Mouse (Mus musculus): ENCODE measurements around the gene Plekha7. TPM values are rescaled to one million over a fixed set of nuclear protein-coding genes. Genes with fewer than 3 reads are reported as not detected.

Plekha7 gene
- total RNA-seq, 2 experiments from 2014 or later = 5.1 to 5.3 TPM

DNA sequence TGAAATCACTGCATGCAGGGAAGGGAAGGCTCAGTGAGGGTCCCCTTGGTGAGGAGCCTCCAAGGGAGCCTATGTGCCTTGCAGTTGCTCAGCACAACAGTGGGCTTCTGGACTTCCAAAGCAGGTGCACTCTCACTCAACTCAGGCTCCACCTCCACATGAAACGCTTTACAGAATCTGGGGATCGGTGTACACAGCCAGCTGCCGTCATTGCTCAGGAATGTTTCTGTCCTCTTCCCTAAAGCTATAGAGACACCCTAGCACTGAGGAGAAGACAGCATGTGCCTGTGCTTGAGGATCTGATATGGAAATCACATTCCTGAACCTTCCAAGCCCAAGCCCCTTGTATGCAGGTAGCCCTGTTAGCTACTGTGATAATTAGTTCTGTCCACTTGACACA, 120.7 kb downstream of the Plekha7 start:
- no peak for DNase-seq

DNA sequence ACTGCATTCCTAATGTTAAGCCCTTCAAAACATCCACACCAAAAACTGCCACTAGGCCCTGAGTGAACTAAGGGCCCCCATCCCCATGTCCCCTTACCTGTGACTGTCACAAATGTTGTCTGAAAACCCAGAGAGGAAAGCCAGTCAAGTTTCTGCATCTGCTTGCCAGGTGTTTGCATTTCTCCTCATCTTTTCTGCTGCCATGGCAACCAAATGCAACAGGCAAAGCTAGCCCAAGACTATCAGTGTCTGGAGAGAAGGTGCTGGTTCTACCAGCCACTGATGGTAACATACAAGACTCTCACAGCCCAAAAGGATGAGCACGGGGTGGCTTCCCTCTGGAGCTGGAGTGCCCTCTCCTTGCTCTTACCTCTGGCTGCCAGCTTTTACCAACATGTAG, 121.3 kb downstream of the Plekha7 start:
- no peak for DNase-seq

DNA sequence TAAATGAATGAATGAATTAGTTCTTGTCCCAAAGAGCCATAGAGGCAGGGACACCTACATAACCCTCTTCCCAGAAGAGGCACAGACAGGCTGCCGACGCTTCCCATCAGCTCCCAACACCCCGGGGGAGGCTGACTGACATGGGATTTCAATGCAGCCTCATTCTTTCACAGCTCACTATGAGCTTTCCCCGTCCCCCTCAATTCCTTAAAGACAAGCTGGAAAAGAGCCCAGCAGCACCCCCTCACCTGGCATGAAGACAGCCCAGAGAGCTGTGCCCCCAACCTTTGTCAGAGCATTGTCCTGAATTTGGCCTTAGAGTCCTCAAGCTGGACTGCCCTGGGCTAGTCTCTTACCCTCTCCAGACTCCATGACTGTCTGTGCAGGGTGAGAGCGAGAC, 122.0 kb downstream of the Plekha7 start:
- no peak for DNase-seq

DNA sequence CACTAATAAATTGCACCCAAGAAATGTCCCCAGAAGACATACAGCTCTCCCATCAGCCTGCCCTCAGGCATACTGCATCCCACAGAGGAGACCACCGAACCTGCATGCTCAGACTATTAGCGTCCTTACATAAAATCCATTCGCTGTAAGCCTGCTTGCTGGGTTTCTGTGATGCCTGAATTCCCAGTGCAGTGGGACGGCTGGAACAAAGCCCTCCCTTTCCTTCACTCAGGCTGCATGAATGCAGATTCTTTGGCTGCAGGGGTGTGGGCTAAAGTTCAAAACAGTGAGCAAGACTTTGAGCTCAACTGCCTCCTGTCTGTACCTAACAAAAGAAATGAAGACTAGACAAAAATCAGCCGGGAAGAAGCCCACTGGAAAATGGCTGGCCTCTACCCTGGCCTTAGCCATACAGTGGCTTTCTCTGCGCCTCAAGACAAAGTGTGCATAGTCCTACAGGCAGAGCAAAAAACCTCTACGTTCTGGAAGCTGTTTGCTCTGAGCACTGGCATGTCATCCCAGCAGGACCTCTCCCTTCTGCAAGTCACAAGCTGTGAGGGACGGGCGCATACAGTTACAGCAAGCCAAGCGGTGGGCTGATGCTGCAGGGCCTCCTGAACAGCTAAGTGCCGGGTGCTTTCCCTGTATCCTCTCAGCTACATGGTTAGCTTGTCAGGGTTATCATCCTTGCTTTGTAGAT, 123.7 kb downstream of the Plekha7 start:
- DNase-seq = no peak

DNA sequence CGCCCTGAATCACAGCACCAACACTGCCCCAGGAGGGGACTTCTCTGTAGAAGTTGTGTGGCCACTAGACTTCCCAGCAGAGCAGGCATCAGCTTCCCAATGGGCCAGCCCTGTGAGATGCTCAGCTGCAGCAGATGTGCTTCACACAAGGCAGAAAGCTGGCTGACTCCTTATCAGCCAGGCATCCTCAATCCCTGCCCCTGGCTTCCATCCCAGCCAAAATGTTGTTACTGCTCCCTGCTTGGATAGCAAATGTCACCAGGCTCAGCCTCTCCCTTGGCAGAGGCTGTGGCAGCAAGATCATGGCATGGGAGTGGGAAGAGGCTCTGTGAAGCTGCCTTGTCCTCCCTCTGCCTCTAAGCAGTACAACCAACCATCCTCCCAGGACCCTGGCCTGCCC, 125.7 kb downstream of the Plekha7 start:
- DNase-seq = peak; percentile 33 to 53

DNA sequence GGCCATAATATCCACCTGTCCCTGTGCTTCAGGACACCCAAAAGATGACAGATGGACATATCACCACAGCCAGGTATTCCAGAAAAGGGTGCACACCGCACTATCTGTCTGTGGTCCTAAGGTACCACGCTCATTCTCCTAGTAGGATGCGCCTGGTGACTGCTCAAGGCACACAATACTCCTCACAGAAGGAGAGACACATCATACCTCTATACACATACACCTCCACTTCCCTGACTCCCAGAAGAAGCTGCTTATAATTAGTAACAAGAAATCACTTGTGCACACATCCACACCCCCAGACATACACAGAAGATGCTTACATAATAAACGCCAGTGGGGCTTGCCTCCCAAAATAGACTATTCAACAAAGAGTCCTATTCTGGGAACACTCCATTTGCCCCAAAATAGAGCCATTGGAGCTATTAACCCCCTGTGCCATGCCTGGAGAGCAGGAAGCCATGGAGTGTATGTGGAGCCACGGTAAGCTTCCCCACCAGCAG, 126.7 kb downstream of the Plekha7 start:
- no peak for DNase-seq

DNA sequence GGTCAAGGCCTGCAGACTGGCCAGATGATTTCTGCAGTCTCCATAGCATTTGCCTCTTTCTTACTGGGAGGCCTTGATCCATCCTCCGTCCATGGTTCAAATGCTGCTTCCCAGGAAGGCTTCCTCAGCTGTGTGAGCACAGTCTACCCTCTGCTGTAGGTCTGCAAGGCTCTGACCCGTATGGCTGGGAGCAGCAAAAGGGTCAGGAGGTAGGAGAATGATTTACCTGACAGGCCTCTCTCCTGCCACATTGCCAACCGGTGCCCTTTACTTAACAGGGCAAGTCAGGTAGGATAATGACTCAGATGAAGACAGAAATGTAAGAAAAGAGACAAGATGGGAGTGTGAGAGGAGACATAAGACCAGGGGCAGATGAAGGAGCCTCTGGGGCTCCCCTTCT, 129.3 kb downstream of the Plekha7 start:
- no peak for DNase-seq

DNA sequence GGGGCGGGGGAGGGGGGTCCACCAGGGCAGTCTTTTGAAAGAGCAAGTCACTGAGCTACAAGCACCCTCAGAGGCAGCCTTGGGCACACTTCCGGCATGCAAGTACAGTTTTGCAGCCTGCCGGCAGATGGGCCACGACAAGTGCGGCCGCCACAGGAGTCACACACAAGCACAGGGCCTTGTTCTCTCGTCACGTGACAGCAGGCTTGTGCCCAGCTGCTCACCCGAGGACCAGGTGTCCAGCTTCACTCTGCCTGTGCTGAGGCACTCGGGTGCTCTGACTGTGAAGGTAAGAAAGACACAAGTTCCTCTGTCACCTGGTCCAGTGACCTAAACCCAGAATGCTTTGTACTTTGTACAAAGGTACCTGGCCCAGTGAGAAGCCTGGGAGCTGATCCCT, 135.4 kb downstream of the Plekha7 start:
- DNase-seq = no peak

DNA sequence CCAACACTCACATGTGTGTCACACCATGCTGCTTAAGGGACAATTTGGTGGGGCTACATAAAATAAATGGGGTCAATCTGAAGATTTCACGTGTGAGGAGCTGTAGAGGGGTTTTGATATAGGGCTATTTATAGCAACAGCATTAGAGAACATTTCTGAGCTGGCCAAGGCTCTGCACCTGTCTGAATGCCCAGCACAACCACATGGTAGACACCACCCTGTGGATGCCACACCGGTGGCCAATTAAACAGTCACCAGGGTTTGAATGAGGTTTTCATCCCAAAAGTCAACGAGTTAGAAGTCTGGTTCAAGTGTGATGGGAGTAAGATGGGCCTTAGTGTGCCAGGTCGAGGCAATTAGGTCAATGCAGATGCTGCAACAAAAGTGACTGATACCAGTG, 138.8 kb downstream of the Plekha7 start:
- DNase-seq = no peak

DNA sequence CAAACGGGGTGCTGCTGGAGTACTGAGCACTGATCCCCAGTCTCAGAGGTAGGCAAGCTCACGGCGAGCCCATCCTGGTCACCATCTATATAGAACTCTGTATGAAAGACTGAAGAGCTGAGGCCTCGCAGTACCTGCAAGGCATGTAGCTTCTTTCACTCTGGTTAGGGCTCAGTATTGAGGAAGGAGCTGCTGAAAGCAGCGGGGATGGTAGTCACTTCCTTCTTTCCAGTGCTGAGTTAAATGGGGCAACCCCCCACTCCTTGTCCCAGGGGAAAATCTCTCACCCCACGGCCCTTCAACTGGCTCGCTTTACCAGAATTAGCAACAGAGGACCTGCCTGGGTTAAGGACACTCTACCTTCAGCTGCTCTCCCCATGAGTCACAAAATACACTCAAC, 140.0 kb downstream of the Plekha7 start:
- no peak for DNase-seq

DNA sequence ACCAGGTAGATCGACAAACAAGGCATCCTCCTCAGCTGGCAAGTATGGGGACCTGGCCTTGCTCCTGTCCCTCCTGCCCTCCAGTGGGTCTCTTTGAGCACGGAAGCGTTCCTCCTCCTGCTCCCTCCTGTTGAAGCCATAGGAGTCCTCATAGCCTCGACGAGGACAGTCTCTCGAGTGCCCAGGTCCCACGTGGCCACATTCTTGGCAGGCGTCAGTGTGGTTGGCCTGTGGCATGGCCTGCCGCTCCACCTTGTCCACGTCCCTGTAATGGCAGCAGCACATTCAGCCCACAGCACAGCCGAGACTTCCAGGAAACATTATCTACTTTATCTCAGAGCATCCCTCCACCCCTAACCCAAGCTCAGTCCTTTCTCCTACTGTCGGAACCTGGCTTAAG, 143.9 kb downstream of the Plekha7 start:
- DNase-seq = peak in 1 of 2 experiments; percentile 18

DNA sequence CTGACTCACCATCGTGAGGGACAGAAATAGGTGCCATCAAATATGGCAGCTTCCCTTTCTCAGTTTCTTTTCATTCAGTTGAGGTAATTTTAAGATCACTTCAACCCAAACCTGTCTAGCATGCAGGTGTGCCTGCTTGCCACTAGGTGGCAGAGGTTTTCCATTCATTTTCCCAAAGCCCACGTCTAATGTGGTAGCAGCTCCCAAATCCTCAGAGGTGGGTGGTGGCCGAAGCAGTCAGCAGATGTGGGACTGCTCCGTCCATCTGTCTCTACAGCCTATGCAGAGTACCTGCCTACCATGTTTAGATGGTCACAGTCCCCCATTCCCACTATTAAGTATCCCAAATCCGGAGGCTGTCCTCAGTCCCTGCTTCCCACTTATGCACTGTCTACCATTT, 146.6 kb downstream of the Plekha7 start:
- peak; percentile 11 to 70 for DNase-seq

DNA sequence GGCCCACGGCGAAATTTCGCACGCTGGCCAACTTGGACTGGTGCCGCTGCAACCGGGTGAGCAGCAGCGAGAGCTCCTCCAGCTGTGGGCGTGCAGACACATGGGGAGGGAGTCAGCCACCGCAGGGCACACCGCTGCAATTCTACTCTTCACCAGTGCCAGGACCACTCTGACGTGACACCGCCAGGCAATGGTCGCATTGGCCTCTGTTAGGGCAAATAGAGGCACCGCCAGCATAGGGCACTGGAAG, 151.4 kb downstream of the Plekha7 start:
- peak in 1 of 2 experiments; percentile 18 for DNase-seq

DNA sequence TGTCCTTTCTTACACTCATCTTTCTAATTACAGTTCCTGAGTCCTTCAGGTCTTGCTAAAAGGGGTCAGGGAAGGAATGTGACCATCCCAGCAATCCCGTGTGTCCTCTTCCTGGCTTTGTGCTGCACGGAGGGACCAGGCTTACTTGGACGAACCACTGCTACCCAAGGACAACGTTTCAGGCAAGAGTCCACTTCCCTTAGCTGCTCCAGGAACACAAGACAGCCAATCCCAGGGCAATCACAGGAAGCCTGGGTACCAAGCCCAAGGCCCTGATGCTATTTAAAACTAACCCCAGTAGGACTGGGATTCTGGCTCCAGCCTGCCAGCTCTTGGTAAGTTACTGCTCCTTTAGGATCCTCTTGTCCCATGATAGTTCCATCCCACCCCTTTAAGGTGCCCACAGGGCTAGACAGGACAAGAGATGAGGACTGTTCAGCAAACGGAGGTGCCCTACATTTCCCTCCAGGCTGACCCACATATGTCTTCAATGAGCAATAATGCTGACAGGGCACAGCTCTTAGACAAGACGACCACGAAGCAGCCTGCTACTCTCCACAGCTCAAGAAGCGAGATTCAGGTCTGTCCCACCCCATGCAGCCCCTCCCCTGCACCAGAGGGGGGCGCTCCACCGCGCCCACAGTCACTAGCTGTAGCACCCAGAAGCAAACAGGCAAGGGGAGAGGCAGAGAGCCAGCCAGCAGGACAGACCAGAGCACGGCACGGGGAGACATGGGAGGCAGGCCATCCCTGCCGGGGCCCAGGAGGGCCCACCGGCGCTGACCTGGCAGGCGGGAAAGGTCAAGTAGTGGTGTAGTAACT, 151.9 kb downstream of the Plekha7 start:
- DNase-seq = peak in 1 of 2 experiments; percentile 41

DNA sequence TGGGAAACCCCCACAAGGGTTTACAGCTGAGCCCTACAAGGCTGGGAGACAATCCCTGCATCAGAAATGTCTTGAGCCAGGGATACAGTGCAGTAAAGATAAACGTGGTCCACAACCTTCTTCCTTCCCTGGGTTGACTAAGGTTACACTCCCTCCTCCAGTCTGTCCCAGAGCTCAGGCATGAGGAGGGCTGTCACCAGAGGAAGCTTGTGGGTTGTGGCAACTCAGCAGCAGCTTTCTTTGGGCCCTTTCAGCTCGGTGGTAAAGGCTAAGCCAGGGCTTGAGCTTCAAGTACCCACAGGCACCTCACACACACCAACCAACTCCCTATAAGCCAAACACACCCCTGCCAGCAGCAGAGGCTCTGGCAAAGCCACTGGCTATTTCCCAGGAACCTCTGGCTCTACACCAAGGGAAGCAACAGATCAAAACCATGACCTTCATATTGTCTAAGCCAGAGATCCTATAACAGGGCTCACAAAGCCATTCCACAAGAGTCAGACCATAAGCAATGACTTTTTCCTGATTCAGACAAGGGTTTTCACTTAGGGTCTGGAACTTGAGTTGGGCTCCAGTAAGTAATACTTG, 154.3 kb downstream of the Plekha7 start:
- DNase-seq = peak in 1 of 2 experiments; percentile 11

DNA sequence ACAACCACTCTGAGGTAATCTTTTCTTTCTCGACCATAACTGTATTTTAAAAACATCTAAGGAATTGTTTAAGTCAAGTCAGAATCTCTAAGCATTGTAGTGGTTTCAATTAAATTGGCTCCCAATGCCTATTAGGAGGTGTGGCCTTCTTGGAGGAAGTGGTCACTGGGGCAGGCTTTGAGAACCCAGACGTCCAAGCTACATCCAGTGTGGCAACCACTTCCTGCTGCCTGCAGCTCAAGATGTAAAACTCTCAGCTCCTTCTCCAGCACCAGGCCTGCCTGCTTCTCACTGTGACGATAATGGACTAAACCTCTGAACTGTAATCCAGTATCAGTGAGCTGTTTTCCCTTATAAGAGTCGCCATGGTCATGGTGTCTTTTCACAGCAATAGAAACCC, 158.6 kb downstream of the Plekha7 start:
- DNase-seq = no peak

DNA sequence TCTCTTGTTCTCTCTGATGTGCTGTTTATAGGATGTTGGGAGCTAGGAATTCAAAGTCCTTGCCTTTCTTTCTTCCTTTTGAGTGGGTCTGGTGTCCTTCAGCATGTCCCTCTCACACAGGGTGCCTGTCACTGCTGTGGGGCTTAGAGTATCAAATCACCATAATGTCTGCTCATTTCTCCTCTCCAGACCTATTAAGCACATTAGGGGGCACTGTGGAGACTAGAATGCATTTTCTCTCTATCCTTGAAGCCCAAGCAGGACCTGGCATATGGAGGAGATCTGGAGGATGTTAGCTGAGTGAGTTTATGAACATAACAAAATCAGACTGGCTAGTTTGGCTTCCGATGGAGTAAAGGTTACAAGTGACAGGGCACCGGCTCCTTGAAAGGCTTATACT, 161.1 kb downstream of the Plekha7 start:
- no peak for DNase-seq

DNA sequence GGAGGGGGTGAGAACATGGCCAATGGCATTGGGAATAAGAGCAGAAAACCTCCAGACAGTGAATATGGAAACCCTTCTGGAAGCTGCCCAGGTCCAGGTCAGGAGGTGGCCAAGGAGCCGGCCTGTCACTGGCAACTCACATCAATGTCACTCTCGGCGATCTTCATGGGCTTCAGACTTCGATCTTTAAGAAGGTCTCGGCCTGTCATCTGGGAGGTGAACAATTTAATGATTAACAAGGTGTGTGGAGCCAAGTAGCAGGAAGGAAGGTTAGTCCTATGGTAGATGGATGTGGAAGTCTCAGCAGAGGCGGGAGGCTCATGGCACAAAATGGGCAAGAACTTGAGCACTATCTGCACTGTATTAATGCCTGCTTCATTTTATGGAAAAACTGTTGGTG, 163.1 kb downstream of the Plekha7 start:
- no peak for DNase-seq

DNA sequence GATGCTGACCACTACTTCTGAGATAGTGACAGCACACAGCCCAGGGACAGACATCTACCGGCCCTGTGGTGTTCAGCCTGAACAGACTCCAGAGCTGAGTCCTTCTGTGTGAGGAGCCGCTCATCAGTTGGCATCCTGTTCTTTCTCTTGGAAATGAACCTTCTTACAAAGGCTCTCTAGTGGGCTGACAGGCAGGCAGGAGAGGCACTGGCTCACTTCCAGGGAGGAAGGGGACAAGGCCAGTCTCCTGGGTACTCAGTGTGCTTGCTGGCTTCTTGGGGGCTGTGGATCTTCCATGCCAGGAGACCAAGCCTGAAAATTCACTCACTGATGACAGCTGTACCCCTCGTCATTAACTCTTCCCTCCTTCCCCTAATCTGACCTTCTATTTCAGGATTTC, 170.5 kb downstream of the Plekha7 start:
- no peak for DNase-seq

DNA sequence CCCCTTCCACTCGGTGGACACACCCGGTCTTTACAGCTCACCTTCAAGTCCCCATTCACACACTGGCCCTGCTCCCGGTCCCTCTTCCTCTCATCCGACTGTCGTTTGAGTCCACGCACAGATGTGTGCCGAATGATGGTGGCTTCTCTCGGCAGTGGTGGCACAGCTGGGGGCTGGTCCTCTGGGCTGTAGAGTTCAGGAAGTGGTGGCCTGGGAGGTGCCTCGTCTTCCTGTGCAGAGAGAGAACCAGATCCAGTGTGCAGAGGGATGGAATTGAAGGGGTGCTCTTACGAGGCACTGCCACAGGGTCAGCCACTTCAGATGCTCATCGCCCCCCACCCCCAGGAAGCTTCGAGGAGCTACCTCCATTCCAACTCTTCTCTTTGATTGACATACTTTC, 171.0 kb downstream of the Plekha7 start:
- DNase-seq = no peak

DNA sequence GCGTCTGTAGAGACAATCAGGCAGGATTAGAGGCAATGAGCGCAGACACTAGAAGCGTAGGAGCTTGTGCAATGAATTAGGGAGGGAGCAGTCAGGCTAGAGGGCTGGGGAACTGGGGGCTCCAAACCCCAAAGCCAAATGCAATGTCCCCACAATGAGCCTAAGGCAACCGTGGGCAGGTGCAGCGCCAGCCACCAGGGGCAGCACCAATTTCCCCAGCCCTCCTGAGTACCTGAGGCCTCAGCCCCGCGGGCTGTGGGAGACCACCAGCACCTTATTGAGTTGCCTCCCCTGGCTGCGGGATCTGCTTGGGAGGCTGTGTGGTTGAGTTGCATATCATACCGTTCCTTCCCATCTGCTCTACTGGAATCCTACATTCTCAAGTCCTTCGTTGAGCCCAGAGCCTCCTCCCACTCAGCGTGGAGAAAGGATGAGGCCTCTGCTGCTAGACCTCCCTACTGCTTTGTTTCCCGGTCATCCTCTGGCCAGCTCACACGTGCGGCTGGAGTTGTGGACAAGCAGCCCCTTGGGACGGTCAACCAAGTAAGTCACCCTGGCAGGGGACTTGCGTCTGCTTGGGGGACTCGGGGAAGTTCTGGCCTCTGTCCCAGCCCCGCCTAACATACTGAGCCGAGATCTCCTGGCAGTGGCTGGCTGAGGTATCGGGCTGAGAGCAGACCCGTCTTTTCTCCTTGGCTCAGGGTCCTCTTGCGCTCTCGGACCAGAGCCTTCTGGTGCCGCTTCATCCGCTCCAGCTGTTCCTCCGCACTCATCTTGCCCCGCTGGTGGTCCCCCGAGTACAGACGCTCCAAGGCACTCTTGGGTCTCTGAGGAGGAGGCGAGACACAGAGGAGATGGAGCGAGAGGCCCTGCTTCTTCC, 173.5 kb downstream of the Plekha7 start:
- DNase-seq = peak in 1 of 2 experiments; percentile 31

DNA sequence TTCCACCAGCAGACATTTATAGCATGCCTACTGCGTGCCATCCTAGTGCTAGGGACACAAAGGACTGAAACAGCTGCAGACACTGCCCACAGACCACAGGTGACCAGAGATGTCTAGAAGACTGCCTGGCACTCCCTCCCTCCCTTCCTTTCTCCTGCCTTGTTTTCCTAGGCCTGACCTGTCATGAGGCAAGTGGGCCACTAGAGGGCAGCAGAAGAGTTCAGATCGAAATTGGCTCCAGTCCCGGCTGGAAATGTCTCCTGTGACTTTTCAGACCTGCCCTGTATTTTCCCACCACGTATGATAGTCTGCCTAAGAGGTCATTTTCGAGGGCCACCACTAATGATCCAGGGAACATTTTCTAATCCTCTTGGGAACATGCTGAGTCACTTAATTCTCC, 176.1 kb downstream of the Plekha7 start:
- peak; percentile 74 to 91 for DNase-seq

All from heart, adult 18-20 months (tissue).